8 mouse cellular contexts compared by ENCODE assay signal in genomic region chr1:91179533-91180173, GRCm38 (mm10). TPM values are rescaled to one million over a fixed set of nuclear protein-coding genes. Genes with fewer than 3 reads are reported as not detected.
DNase-seq lines count a peak whose midpoint lies in the region; ATAC-seq and TF ChIP-seq lines count a peak whose summit lies in the region.

Ramp1 (plus strand) TSS chr1:91179822.

- H3K9ac ChIP-seq in hindbrain, postnatal 0 days (replicated peaks; ENCODE audit: low read length): peak within 1 kb of the TSS; percentile 39
- H3K9ac ChIP-seq in limb, embryonic 11.5 days (ENCODE audit: low read length): peak within 1 kb of the TSS; percentile 56

- H3K9me3 ChIP-seq in hindbrain, postnatal 0 days (ENCODE audit: low read length): no peaks in the 10 kb centered on the region
- no peaks in the 10 kb centered on the region for H3K9me3 ChIP-seq in limb, embryonic 11.5 days (ENCODE audit: control insufficient read depth, low read length)

- H3K4me2 ChIP-seq in hindbrain, postnatal 0 days (ENCODE audit: low read depth, low read length): peak within 1 kb of the TSS; percentile 65
- H3K4me2 ChIP-seq in limb, embryonic 11.5 days (ENCODE audit: low read depth, severe bottlenecking): peak within 1 kb of the TSS; percentile 81

- H3K4me1 ChIP-seq in bone marrow macrophage, adult 2 months (ENCODE audit: control insufficient read depth, insufficient read depth, low read length): peaks cover 3% of the 10 kb centered on the region; the same call in 1 of the 2 replicates
- peaks cover 8% of the 10 kb centered on the region; the same call in 1 of the 2 replicates for H3K4me1 ChIP-seq in hindbrain, postnatal 0 days (ENCODE audit: insufficient read depth, low read length)
- 0 out of 2 replicates have a peak, but pooled peaks cover 7% of the 10 kb centered on the region for H3K4me1 ChIP-seq in limb, embryonic 11.5 days (ENCODE audit: control insufficient read depth, insufficient read depth, low read length)
- peaks cover 6% of the 10 kb centered on the region; the same call in 1 of the 2 replicates for H3K4me1 ChIP-seq in small intestine, adult 2 months (ENCODE audit: control insufficient read depth, insufficient read depth, insufficient read length, low read length)

- H3K4me3 ChIP-seq in bone marrow macrophage, adult 2 months (ENCODE audit: insufficient read depth, low read length): peak within 1 kb of the TSS; percentile 41
- peak within 1 kb of the TSS; percentile 77 for H3K4me3 ChIP-seq in gastrocnemius, adult 2 months
- H3K4me3 ChIP-seq in hindbrain, postnatal 0 days (ENCODE audit: low read length): peak within 1 kb of the TSS; percentile 36
- H3K4me3 ChIP-seq in limb, embryonic 11.5 days (ENCODE audit: low read depth, low read length): peak within 1 kb of the TSS; percentile 35
- H3K4me3 ChIP-seq in small intestine, adult 2 months (ENCODE audit: low read depth, low read length): peak within 1 kb of the TSS; percentile 61

- TF ChIP-seq POLR2A in bone marrow macrophage, adult 2 months (IDR thresholded peaks at IDR 0.05; ENCODE audit: borderline replicate concordance, low read depth, low read length): no peak
- no peak for TF ChIP-seq POLR2A in small intestine, adult 2 months (IDR thresholded peaks at IDR 0.05; ENCODE audit: low read depth, low read length)

- no peak within 1 kb of the TSS for H3K27ac ChIP-seq in bone marrow macrophage, adult 2 months (ENCODE audit: insufficient read depth, low read depth, low read length)
- peak within 1 kb of the TSS; percentile 81 for H3K27ac ChIP-seq in gastrocnemius, adult 2 months
- peak within 1 kb of the TSS; percentile 74 for H3K27ac ChIP-seq in hindbrain, postnatal 0 days
- no peak within 1 kb of the TSS for H3K27ac ChIP-seq in limb, embryonic 11.5 days (replicated peaks; ENCODE audit: low read depth, low read length)
- H3K27ac ChIP-seq in small intestine, adult 2 months (ENCODE audit: insufficient read depth, low read depth, low read length): 0 out of 2 replicates have a peak within 1 kb of the TSS, but pooled peaks have one; percentile 17

- intact Hi-C loops in gastrocnemius, adult 2 months (cut with DNase I): loop anchor here (1.0 to 2.0 kb wide), 3 partner anchors 32 to 207 kb away; no protein-coding TSS in a partner anchor

- TF ChIP-seq CTCF in bone marrow macrophage, adult 2 months (IDR thresholded peaks at IDR 0.05; ENCODE audit: low read depth, low read length): no peak
- peak; percentile 9; the same call in 1 of the 2 replicates for TF ChIP-seq CTCF in gastrocnemius, adult 2 months (IDR thresholded peaks at IDR 0.05)
- TF ChIP-seq CTCF in hindbrain, postnatal 0 days (IDR thresholded peaks at IDR 0.05; ENCODE audit: low read depth): no peak
- no peak for TF ChIP-seq CTCF in small intestine, adult 2 months (IDR thresholded peaks at IDR 0.05; ENCODE audit: extremely low read depth, insufficient read length, insufficient replicate concordance, low read depth, low read length)

- no peaks in the 10 kb centered on the region for H3K27me3 ChIP-seq in hindbrain, postnatal 0 days (ENCODE audit: insufficient read depth, low read length)
- H3K27me3 ChIP-seq in limb, embryonic 11.5 days (ENCODE audit: control insufficient read depth, insufficient read depth, low read length): peaks cover 22% of the 10 kb centered on the region
- peaks cover 5% of the 10 kb centered on the region; the same call in 1 of the 2 replicates for H3K27me3 ChIP-seq in small intestine, adult 2 months (ENCODE audit: control insufficient read depth, insufficient read depth, low read length)

- peak; percentile 31; the same call in 1 of the 2 replicates for ATAC-seq in hindbrain, postnatal 0 days
- peak; percentile 47; the same call in 1 of the 2 replicates for ATAC-seq in limb, embryonic 11.5 days (ENCODE audit: insufficient number of reproducible peaks, low FRiP score, low TSS enrichment, low read depth)

- 7% methylated on average over 37 of the region's 37 CpGs for WGBS in hindbrain, postnatal 0 days
- WGBS in limb, embryonic 11.5 days: 5% methylated on average over 37 of the region's 37 CpGs
- WGBS in small intestine, adult 2 months: 2% methylated on average over 37 of the region's 37 CpGs

- H3K36me3 ChIP-seq in hindbrain, postnatal 0 days (ENCODE audit: insufficient read depth, low read length): no peaks in the 10 kb centered on the region
- H3K36me3 ChIP-seq in limb, embryonic 11.5 days (ENCODE audit: control insufficient read depth, insufficient read depth, low read length): no peaks in the 10 kb centered on the region
- no peaks in the 10 kb centered on the region for H3K36me3 ChIP-seq in small intestine, adult 2 months (ENCODE audit: control insufficient read depth, insufficient read depth, low read length)

- peak; percentile 38 to 62 for DNase-seq in adrenal gland, adult (ENCODE audit: inconsistent age in 2 of 2, low spot score in 1 of 2)
- no peak for DNase-seq in adrenal gland, adult 8-10 months
- peak; percentile 82 for DNase-seq in gastrocnemius, adult 2 months
- peak; percentile 44 for DNase-seq in hindbrain, postnatal 0 days (ENCODE audit: low spot score)
- peak; percentile 40 for DNase-seq in limb, embryonic 11.5 days (ENCODE audit: low spot score)
- DNase-seq in mesoderm, embryonic 11.5 days (ENCODE audit: low read depth, low spot score): peak; percentile 34

RNA-seq across cellular contexts. Expression of gene Ramp1, which starts in this region (rescaled TPM):
- total RNA-seq in adrenal gland, adult 8-10 months (2022): 10 to 100 TPM in 2 of 4 experiments, 1 to 10 TPM in 2; 7.6 to 11.6 (median 10.0) TPM
- 10.8 and 12.7 TPM in 2 replicates for polyA plus RNA-seq in bone marrow macrophage, adult 2 months (2012; ENCODE audit: insufficient read depth, insufficient read length, missing spikeins)
- 10 to 100 TPM; 19.0 to 29.3 TPM for total RNA-seq in gastrocnemius, adult 2 months (2021)
- 44.1 and 48.4 TPM in 2 replicates for total RNA-seq in hindbrain, postnatal 0 days (2014; rRNA removed)
- 44.7 and 46.8 TPM in 2 replicates for polyA plus RNA-seq in hindbrain, postnatal 0 days (2015; fragmentation: Nextera tagmentation; extraction: Ambion mirVana)
- 0.37 and 0.47 TPM in 2 replicates for polyA plus RNA-seq in limb, embryonic 11.5 days (2014; fragmentation: Nextera tagmentation; extraction: Ambion mirVana)
- polyA plus RNA-seq in small intestine, adult 2 months (2012; rRNA removed): 12.1 and 23.5 TPM in 2 replicates

Comparison
In these comparisons a context has a peak if more than half of its experiments do, and no peak if none do; other contexts are left out.
1. Peak in DNase-seq, ATAC-seq, H3K4me3 ChIP-seq, H3K9ac ChIP-seq and H3K4me2 ChIP-seq in limb, embryonic 11.5 days; RNA of the gene not detected or under 1 TPM.
2. H3K27ac ChIP-seq: peak in gastrocnemius, adult 2 months (single experiment), hindbrain, postnatal 0 days (single experiment) and small intestine, adult 2 months (single experiment); none in bone marrow macrophage, adult 2 months (single experiment) and limb, embryonic 11.5 days (single experiment).
3. Peak in every context shown above with its lines, with median percentiles within 50 percentile points of each other: H3K4me3 ChIP-seq.